Mouse (Mus musculus) MEL (cell line): ENCODE measurements around the gene Adamtsl1. TPM values are rescaled to one million over a fixed set of nuclear protein-coding genes. Genes with fewer than 3 reads are reported as not detected.

Experiments used
- DNase-seq: peaks from one replicate; pipeline ENCODE4 v3.0.0; 2011; ENCODE audit warnings: low read depth, low spot score
- H3K27ac ChIP-seq: 2 replicates; pipeline ENCODE4 v1.5.1; 2012; ENCODE audit warnings: low read depth, mild to moderate bottlenecking, control low read depth, low read length, moderate library complexity; ENCODE audit not compliant: control insufficient read depth
- H3K27me3 ChIP-seq, 2 experiments: fragments of 150-350 bp in 1 of 2; sonication (generic) in 1 of 2; 2 replicates each; pipeline ENCODE4 v1.6.1; 2012; ENCODE audit warnings: low read length in 2 of 2, mild to moderate bottlenecking in 2 of 2, improper control_type of control experiment in 1 of 2, moderate library complexity in 1 of 2; ENCODE audit not compliant: insufficient read depth in 2 of 2, control insufficient read depth in 1 of 2
- H3K36me3 ChIP-seq, 2 experiments: 2 replicates each; pipeline ENCODE4 v1.6.1; 2012 to 2014; ENCODE audit warnings: low read length in 2 of 2, improper control_type of control experiment in 1 of 2, inconsistent platforms in 1 of 2, mild to moderate bottlenecking in 1 of 2; ENCODE audit not compliant: insufficient read depth in 2 of 2, control insufficient read depth in 1 of 2
- H3K4me1 ChIP-seq, 2 experiments: fragments of 150-350 bp in 1 of 2; sonication (generic) in 1 of 2; 2 replicates each; pipeline ENCODE4 v1.6.1; 2012; ENCODE audit warnings: low read length in 2 of 2, improper control_type of control experiment in 1 of 2, mild to moderate bottlenecking in 1 of 2; ENCODE audit not compliant: insufficient read depth in 2 of 2, control insufficient read depth in 1 of 2
- H3K4me3 ChIP-seq, 2 experiments: fragments of 150-350 bp in 1 of 2; sonication (generic) in 1 of 2; 2 replicates each; pipeline ENCODE4 v1.5.1; 2012; ENCODE audit warnings: low read depth in 2 of 2, low read length in 2 of 2, mild to moderate bottlenecking in 2 of 2, moderate library complexity in 2 of 2, control low read depth in 1 of 2, improper control_type of control experiment in 1 of 2; ENCODE audit not compliant: control insufficient read depth in 1 of 2, insufficient read depth in 1 of 2
- H3K79me2 ChIP-seq: 2 replicates; pipeline ENCODE4 v1.6.1; 2012; ENCODE audit warnings: mild to moderate bottlenecking, low read length, moderate library complexity; ENCODE audit not compliant: control insufficient read depth, poor library complexity, insufficient read depth
- H3K9ac ChIP-seq: 2 replicates; pipeline ENCODE4 v1.6.1; 2012; ENCODE audit warnings: low read depth, mild to moderate bottlenecking, control low read depth, low read length, moderate library complexity; ENCODE audit not compliant: control insufficient read depth, poor library complexity, severe bottlenecking
- H3K9me3 ChIP-seq: fragments of 150-350 bp; sonication (generic); replicated peaks from 2 replicates; pipeline ENCODE4 v1.6.1; 2012; ENCODE audit warnings: mild to moderate bottlenecking, low read length, improper control_type of control experiment, moderate library complexity; ENCODE audit not compliant: insufficient read depth
- BHLHE40 ChIP-seq: IDR thresholded peaks from 2 replicates; pipeline ENCODE4 v1.6.1; 2012; ENCODE audit warnings: low read depth, mild to moderate bottlenecking, inconsistent platforms, low read length, improper control_type of control experiment, borderline replicate concordance
- CHD2 ChIP-seq: IDR thresholded peaks from 2 replicates; pipeline ENCODE4 v1.6.1; 2011; ENCODE audit warnings: low read length, improper control_type of control experiment
- EP300 ChIP-seq, 2 experiments: IDR thresholded peaks; 2 replicates each; pipeline ENCODE4 v1.6.1; 2011; ENCODE audit warnings: improper control_type of control experiment in 2 of 2, low read length in 2 of 2, low read depth in 1 of 2, mild to moderate bottlenecking in 1 of 2
- GABPA ChIP-seq: IDR thresholded peaks from 2 replicates; pipeline ENCODE4 v1.6.1; 2012; ENCODE audit warnings: low read depth, mild to moderate bottlenecking, inconsistent platforms, low read length, improper control_type of control experiment, moderate library complexity
- GATA1 ChIP-seq: IDR thresholded peaks from 2 replicates; pipeline ENCODE4 v1.6.1; 2011; ENCODE audit warnings: low read depth, low read length, improper control_type of control experiment
- MAX ChIP-seq: IDR thresholded peaks from 2 replicates; pipeline ENCODE4 v1.6.1; 2011; ENCODE audit warnings: low read length, improper control_type of control experiment
- MYB ChIP-seq: IDR thresholded peaks from 2 replicates; pipeline ENCODE4 v1.6.1; 2011; ENCODE audit warnings: mild to moderate bottlenecking, low read depth, low read length, improper control_type of control experiment
- MYC ChIP-seq: IDR thresholded peaks from 2 replicates; pipeline ENCODE4 v1.6.1; 2011; ENCODE audit warnings: low read depth, mild to moderate bottlenecking, low read length, improper control_type of control experiment, moderate library complexity
- POLR2A ChIP-seq, 2 experiments: IDR thresholded peaks; 2 replicates each; pipeline ENCODE4 v1.6.1; 2011 to 2012; ENCODE audit warnings: low read length in 2 of 2, mild to moderate bottlenecking in 2 of 2, control low read depth in 1 of 2, improper control_type of control experiment in 1 of 2, low read depth in 1 of 2, moderate library complexity in 1 of 2; ENCODE audit not compliant: control insufficient read depth in 1 of 2, insufficient read depth in 1 of 2, poor library complexity in 1 of 2
- POLR2AphosphoS5 ChIP-seq: IDR thresholded peaks from 2 replicates; pipeline ENCODE4 v1.6.1; 2012; ENCODE audit warnings: low read depth, borderline replicate concordance, mild to moderate bottlenecking, inconsistent platforms, low read length, moderate library complexity, mixed read lengths
- SIN3A ChIP-seq: IDR thresholded peaks from 2 replicates; pipeline ENCODE4 v1.6.1; 2012; ENCODE audit warnings: low read length, improper control_type of control experiment, inconsistent platforms
- SMC3 ChIP-seq: IDR thresholded peaks from 2 replicates; pipeline ENCODE4 v1.6.1; 2011; ENCODE audit warnings: low read depth, low read length, improper control_type of control experiment
- TCF12 ChIP-seq: IDR thresholded peaks from 2 replicates; pipeline ENCODE4 v1.6.1; 2014; ENCODE audit warnings: low read depth, mild to moderate bottlenecking, inconsistent platforms, low read length, improper control_type of control experiment, moderate library complexity
- UBTF ChIP-seq: IDR thresholded peaks from 2 replicates; pipeline ENCODE4 v1.6.1; 2012; ENCODE audit warnings: low read depth, mild to moderate bottlenecking, inconsistent platforms, low read length, improper control_type of control experiment, moderate library complexity, borderline replicate concordance; ENCODE audit not compliant: insufficient read depth
- USF1 ChIP-seq: IDR thresholded peaks from 2 replicates; pipeline ENCODE4 v1.6.1; 2014; ENCODE audit warnings: low read depth, mild to moderate bottlenecking, inconsistent platforms, low read length, improper control_type of control experiment, moderate library complexity
- ZC3H11A ChIP-seq: IDR thresholded peaks from 2 replicates; pipeline ENCODE4 v1.6.1; 2012; ENCODE audit warnings: low read depth, mild to moderate bottlenecking, inconsistent platforms, low read length, improper control_type of control experiment
- ZKSCAN1 ChIP-seq: IDR thresholded peaks from 2 replicates; pipeline ENCODE4 v1.6.1; 2012; ENCODE audit warnings: low read depth, mild to moderate bottlenecking, inconsistent platforms, low read length, improper control_type of control experiment, moderate library complexity
- polyA plus RNA-seq, 2 experiments: library from polyadenylated mRNA; stranded (reverse) in 1 of 2; unstranded in 1 of 2; fragments of >175 nt in 1 of 2; fragments of >200 nt in 1 of 2; gene quantifications; 2 replicates each; pipeline versions ENCODE4 v1.2.1 to v1.2.4; 2012; ENCODE audit warnings: low replicate concordance in 2 of 2, low read depth in 1 of 2; ENCODE audit not compliant: insufficient read length in 2 of 2, insufficient read depth in 1 of 2, missing spikeins in 1 of 2
- total RNA-seq: library from RNA; depleted of rRNA; stranded (reverse); fragments of 300-350 nt; gene quantifications from 2 replicates; pipeline ENCODE4 v1.2.3, GENCODE M21; 2012

Gene Adamtsl1
- total and polyA plus RNA-seq, 3 experiments = not detected

DNA sequence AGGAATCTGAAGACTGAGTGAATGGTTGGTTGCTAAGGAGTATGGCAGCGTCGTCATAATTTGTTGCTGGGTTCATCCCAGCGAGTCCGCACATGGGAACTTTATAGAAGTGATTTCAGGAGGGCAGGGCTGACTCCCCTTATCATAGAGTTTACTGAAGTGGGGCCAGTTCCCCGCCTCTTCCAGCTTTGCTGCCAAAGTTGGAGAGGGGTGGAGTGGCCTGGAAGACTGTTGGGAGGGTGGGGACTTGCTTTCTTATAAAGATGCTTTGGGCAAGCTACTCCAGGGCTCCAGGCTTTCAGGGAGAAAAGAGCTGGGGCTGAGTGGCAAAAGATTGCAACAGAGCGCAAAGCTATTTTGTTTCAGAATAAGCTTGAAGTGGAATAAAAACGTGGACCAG is 684 bp upstream of the Adamtsl1 start:
- Histone ChIP-seq H3K79me2 (no peaks in the 10 kb centered on the region), H3K27ac (no peak overlapping the region)
- TF ChIP-seq MAX = no peak
- TF ChIP-seq, all 39 proteins: peak for 0
- Histone ChIP-seq H3K36me3 (no peaks in the 10 kb centered on the region), H3K9me3 (no peaks in the 10 kb centered on the region), H3K9ac (no peak overlapping the region), H3K27me3 (no peaks in the 10 kb centered on the region), H3K4me3 (no peak overlapping the region), H3K4me1 (no peaks in the 10 kb centered on the region)
- no peak for DNase-seq

DNA sequence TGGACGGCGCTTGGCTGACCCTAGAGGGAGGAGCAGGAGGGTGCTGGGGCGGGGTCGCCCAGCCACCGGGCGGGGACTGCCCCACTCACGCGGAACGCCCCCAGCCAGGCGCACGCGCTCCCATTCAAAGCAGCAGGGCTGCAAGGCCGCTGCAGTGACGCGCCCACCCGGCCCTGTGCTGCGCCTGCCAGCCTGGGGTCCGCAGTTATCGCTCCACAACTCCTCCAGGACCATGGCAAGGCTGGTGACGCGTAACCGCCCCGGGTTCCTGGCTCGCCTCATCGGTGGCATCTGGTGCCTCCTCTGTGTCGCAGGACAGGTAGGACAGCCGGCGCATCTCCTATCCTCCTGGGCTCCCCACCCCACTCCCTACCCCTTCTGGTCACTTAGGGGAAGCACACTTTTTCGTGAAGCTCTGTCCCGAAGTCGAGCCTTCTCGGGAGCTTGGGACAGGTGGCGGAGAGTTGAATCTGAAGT is 271 bp downstream of the Adamtsl1 start:
- H3K36me3 ChIP-seq = no peaks in the 10 kb centered on the region
- TF ChIP-seq POLR2A (IDR thresholded peaks at IDR 0.05; ENCODE audit: control insufficient read depth in 1 of 2, insufficient read depth in 1 of 2, low read depth in 1 of 2, low read length in 2 of 2, poor library complexity in 1 of 2) (no peak), BHLHE40 (no peak), POLR2AphosphoS5 (no peak), TCF12 (no peak), EP300 (IDR thresholded peaks at IDR 0.05; ENCODE audit: low read depth in 1 of 2, low read length in 2 of 2) (no peak), MYB (no peak), MYC (no peak), CHD2 (no peak), MAX (no peak), UBTF (no peak), USF1 (no peak), SMC3 (no peak)
- no peaks in the 10 kb centered on the region for H3K9me3 ChIP-seq
- DNase-seq = no peak
- H3K27ac ChIP-seq = no peak overlapping the region
- no peak overlapping the region for H3K4me3 ChIP-seq
- no peaks in the 10 kb centered on the region for H3K79me2 ChIP-seq
- no peaks in the 10 kb centered on the region for H3K27me3 ChIP-seq
- H3K9ac ChIP-seq = no peak overlapping the region
- H3K4me1 ChIP-seq = no peaks in the 10 kb centered on the region

DNA sequence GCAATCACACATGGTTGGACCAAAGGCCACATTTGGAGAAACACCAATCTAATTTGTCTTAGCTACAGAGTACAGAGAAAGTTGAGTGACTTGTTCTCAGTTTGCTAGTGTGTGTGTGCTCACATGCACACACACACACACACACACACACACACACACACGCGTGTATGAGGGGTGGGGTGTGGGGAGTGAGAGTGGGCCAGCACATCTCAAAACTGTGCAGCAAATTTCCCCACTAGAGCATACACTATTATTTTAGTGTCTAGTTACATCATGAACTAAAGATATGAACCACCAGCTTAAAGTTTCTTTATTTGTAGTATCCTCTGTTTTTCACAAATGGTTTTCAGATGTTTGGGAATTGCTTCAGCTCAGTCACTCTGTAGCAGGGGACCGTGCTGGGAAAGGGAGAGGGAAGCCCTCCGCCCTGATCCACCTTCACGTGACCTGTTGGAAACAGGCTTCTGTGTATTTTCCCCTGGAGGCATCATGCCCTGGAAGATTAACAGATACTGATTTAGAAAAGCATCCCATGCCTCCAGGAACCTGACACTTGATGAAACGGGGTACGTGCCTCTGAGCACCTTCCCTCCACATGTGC is 13.1 kb downstream of the Adamtsl1 start:
- H3K79me2 ChIP-seq = no peaks in the 10 kb centered on the region
- H3K9me3 ChIP-seq = no peaks in the 10 kb centered on the region
- no peaks in the 10 kb centered on the region for H3K36me3 ChIP-seq
- TF ChIP-seq GATA1 = no peak
- no peak for TF ChIP-seq MYC
- TF ChIP-seq GABPA = no peak
- TF ChIP-seq SIN3A = no peak
- no peak for TF ChIP-seq ZC3H11A
- no peak for TF ChIP-seq ZKSCAN1
- H3K9ac ChIP-seq = no peak overlapping the region
- no peak overlapping the region for H3K4me3 ChIP-seq
- DNase-seq = no peak
- no peak overlapping the region for H3K27ac ChIP-seq
- no peaks in the 10 kb centered on the region for H3K4me1 ChIP-seq
- no peaks in the 10 kb centered on the region for H3K27me3 ChIP-seq
